Mouse (Mus musculus) lung, embryonic 14.5 days (tissue): ENCODE data around the gene Negr1. TPM values are rescaled to one million over a fixed set of nuclear protein-coding genes. Genes with fewer than 3 reads are reported as not detected.
A peak's percentile ranks its signal among the peaks of the same experiment; 100 is the strongest.

Experiments
- ATAC-seq: fragments of 200-750 bp; cut with Nextera tagmentation; 2 replicates; pipeline ENCODE4 v1.8.0; 2017; ENCODE audit warnings: mild to moderate bottlenecking, moderate TSS enrichment, moderate library complexity; ENCODE audit not compliant: insufficient read depth
- DNase-seq: peaks from one replicate; pipeline ENCODE4 v3.0.0-alpha.2; 2015
- H3K27ac ChIP-seq: fragments of 300-500 bp; sonication (generic); 2 replicates; pipeline ENCODE4 v1.5.1; 2014; ENCODE audit warnings: low read depth, mild to moderate bottlenecking, moderate library complexity
- H3K27me3 ChIP-seq: fragments of 300-500 bp; sonication (generic); 2 replicates; pipeline ENCODE4 v1.6.1; 2014; ENCODE audit warnings: low read length, control low read depth; ENCODE audit not compliant: insufficient read depth
- H3K36me3 ChIP-seq: fragments of 300-500 bp; sonication (generic); 2 replicates; pipeline ENCODE4 v1.6.1; 2014; ENCODE audit warnings: control low read depth; ENCODE audit not compliant: insufficient read depth
- H3K4me1 ChIP-seq: fragments of 300-500 bp; sonication (generic); 2 replicates; pipeline ENCODE4 v1.6.1; 2014; ENCODE audit warnings: antibody characterized with exemption, control low read depth; ENCODE audit not compliant: insufficient read depth
- H3K4me2 ChIP-seq: fragments of 300-500 bp; sonication (generic); 2 replicates; pipeline ENCODE4 v1.6.1; 2014; ENCODE audit warnings: mild to moderate bottlenecking
- H3K4me3 ChIP-seq: fragments of 300-500 bp; sonication (generic); 2 replicates; pipeline ENCODE4 v1.5.1; 2014; ENCODE audit warnings: low read depth, low read length
- H3K9ac ChIP-seq: fragments of 300-500 bp; sonication (generic); 2 replicates; pipeline ENCODE4 v1.6.1; 2014
- H3K9me3 ChIP-seq: fragments of 300-500 bp; sonication (generic); 2 replicates; pipeline ENCODE4 v1.6.1; 2016; ENCODE audit warnings: low read depth, low read length, control low read depth
- CTCF ChIP-seq: IDR thresholded peaks from 2 replicates; pipeline ENCODE4 v1.5.1; 2016; ENCODE audit warnings: antibody characterized with exemption, low read depth
- WGBS: fragments of 180-500 bp; shearing (Covaris S2); extraction: QIAGEN DNeasy Blood & Tissue Kit; methylation state at CpG from one replicate; pipeline ENCODE4 v1.1.7; 2014; 5-methylcytosine and 5-hydroxymethylcytosine counted together
- polyA plus RNA-seq: library from polyadenylated mRNA; unstranded; fragments of >200 nt; fragmentation: Nextera tagmentation; extraction: Ambion mirVana; gene quantifications from 2 replicates; pipeline ENCODE4 v1.2.1, GENCODE M21; 2014

Gene Negr1
- polyA plus RNA-seq, 1 experiment from 2014 or later: 7.8 TPM

- no peak overlapping the region for H3K9ac ChIP-seq
- no peak overlapping the region for H3K4me2 ChIP-seq
- DNase-seq (no peak), ATAC-seq (no peak)
- H3K9me3 ChIP-seq: no peaks in the 10 kb centered on the region
- H3K4me1 ChIP-seq: peaks cover 3% of the 10 kb centered on the region; the same call in 1 of the 2 replicates
- H3K4me3 ChIP-seq: no peak overlapping the region
- WGBS: 78% methylated on average over 4 of the region's 4 CpGs
- no peaks in the 10 kb centered on the region for H3K36me3 ChIP-seq
- TF ChIP-seq CTCF: no peak
- H3K27ac ChIP-seq: no peak overlapping the region
- H3K27me3 ChIP-seq: no peaks in the 10 kb centered on the region
These were observed 628.2 kb downstream of the Negr1 start for GRCm38 (mm10) chr3:157189834-157190233.

- Histone ChIP-seq H3K27me3 (no peaks in the 10 kb centered on the region), H3K36me3 (no peaks in the 10 kb centered on the region), H3K9me3 (no peaks in the 10 kb centered on the region), H3K27ac (no peak overlapping the region), H3K4me3 (no peak overlapping the region), H3K4me1 (peaks cover 3% of the 10 kb centered on the region; the same call in 1 of the 2 replicates), H3K9ac (no peak overlapping the region), H3K4me2 (no peak overlapping the region)
- TF ChIP-seq CTCF: no peak
- ATAC-seq (no peak), DNase-seq (no peak)
- WGBS: 69% methylated on average over 3 of the region's 3 CpGs
These were observed 629.0 kb downstream of the Negr1 start for GRCm38 (mm10) chr3:157190551-157190950.

DNA sequence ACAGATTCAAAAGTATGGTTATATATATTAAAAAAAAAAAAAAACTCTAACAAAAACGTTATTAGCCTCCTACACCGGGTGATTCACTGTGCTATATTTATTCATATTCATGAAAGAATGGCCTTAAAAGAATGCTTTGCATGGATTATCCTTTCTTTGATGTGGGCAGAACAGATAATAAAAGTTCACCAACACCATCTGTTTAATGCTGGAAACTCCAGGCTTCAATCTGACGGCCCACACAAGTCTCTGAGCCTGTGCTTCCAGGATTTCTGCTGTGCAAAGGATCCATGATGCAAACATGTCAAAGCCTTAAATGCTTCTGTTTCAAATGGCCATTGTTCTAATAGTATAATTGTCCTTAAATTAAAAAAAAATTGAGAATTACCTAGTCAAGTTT is 630.4 kb downstream of the Negr1 start:
- DNase-seq (no peak), ATAC-seq (no peak)
- Histone ChIP-seq H3K27ac (no peak overlapping the region), H3K4me3 (no peak overlapping the region), H3K9me3 (no peaks in the 10 kb centered on the region), H3K27me3 (no peaks in the 10 kb centered on the region), H3K36me3 (no peaks in the 10 kb centered on the region), H3K9ac (no peak overlapping the region), H3K4me2 (no peak overlapping the region), H3K4me1 (peaks cover 3% of the 10 kb centered on the region; the same call in 1 of the 2 replicates)
- TF ChIP-seq CTCF: no peak
- 50% methylated on average over 3 of the region's 3 CpGs for WGBS

GRCm38 (mm10) chr3:157193141-157193540 is 631.5 kb downstream of the Negr1 start:
- Histone ChIP-seq H3K27me3 (no peaks in the 10 kb centered on the region), H3K4me1 (peaks cover 3% of the 10 kb centered on the region; the same call in 1 of the 2 replicates), H3K4me3 (no peak overlapping the region), H3K9ac (no peak overlapping the region), H3K36me3 (no peaks in the 10 kb centered on the region), H3K27ac (no peak overlapping the region), H3K4me2 (no peak overlapping the region), H3K9me3 (no peaks in the 10 kb centered on the region)
- no peak for TF ChIP-seq CTCF
- DNase-seq: no peak
- ATAC-seq: no peak
- WGBS: 63% methylated on average over 3 of the region's 3 CpGs

DNA sequence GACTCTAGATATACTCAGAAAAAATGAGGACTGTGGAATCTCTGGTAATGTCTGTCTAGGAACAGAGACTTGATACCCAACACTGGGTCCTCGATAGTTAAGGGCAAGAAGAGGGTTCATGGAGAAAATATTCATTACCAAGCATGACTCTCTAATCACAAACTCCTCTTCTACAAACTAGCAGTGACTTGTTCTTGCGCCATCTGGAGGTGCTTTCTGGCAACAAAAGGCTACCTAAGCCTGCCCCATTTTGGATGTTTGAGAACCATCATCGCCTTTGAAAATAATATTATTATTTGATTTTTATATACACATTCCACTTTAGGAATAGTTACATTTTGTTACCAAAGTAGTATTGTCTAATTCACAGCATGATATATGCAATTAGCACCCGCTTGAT is 637.1 kb downstream of the Negr1 start:
- H3K27me3 ChIP-seq: no peaks in the 10 kb centered on the region
- H3K4me3 ChIP-seq: no peak overlapping the region
- H3K9ac ChIP-seq: no peak overlapping the region
- H3K4me1 ChIP-seq: no peaks in the 10 kb centered on the region
- no peak overlapping the region for H3K4me2 ChIP-seq
- H3K27ac ChIP-seq: no peak overlapping the region
- H3K36me3 ChIP-seq: no peaks in the 10 kb centered on the region
- 77% methylated on average over 4 of the region's 4 CpGs for WGBS
- no peak for ATAC-seq
- peak; percentile 26; the same call in 1 of the 2 replicates for TF ChIP-seq CTCF
- no peaks in the 10 kb centered on the region for H3K9me3 ChIP-seq
- DNase-seq: peak; percentile 22

- no peak for TF ChIP-seq CTCF
- Histone ChIP-seq H3K27me3 (no peaks in the 10 kb centered on the region), H3K4me2 (no peak overlapping the region), H3K9me3 (no peaks in the 10 kb centered on the region), H3K9ac (no peak overlapping the region), H3K27ac (no peak overlapping the region), H3K36me3 (no peaks in the 10 kb centered on the region), H3K4me1 (no peaks in the 10 kb centered on the region), H3K4me3 (no peak overlapping the region)
- WGBS: 93% methylated on average over 2 of the region's 2 CpGs
- DNase-seq (no peak), ATAC-seq (no peak)
These were observed 640.1 kb downstream of the Negr1 start for GRCm38 (mm10) chr3:157201726-157202125.

GRCm38 (mm10) chr3:157203573-157203972 is 642.0 kb downstream of the Negr1 start:
- Histone ChIP-seq H3K4me3 (no peak overlapping the region), H3K27ac (no peak overlapping the region), H3K4me2 (no peak overlapping the region), H3K4me1 (no peaks in the 10 kb centered on the region), H3K9me3 (no peaks in the 10 kb centered on the region), H3K36me3 (no peaks in the 10 kb centered on the region), H3K27me3 (no peaks in the 10 kb centered on the region), H3K9ac (no peak overlapping the region)
- WGBS: 77% methylated on average over 8 of the region's 8 CpGs
- TF ChIP-seq CTCF: no peak
- DNase-seq: no peak
- ATAC-seq: no peak

- Histone ChIP-seq H3K4me1 (no peaks in the 10 kb centered on the region), H3K9ac (no peak overlapping the region), H3K4me2 (no peak overlapping the region), H3K9me3 (no peaks in the 10 kb centered on the region), H3K4me3 (no peak overlapping the region), H3K27me3 (no peaks in the 10 kb centered on the region), H3K27ac (no peak overlapping the region), H3K36me3 (no peaks in the 10 kb centered on the region)
- DNase-seq (no peak), ATAC-seq (no peak)
- WGBS: 71% methylated on average over 3 of the region's 3 CpGs
- TF ChIP-seq CTCF: no peak
These were observed 645.2 kb downstream of the Negr1 start for GRCm38 (mm10) chr3:157206752-157207151.
